Mouse (Mus musculus): ENCODE data around the gene Rora. TPM values are rescaled to one million over a fixed set of nuclear protein-coding genes. Genes with fewer than 3 reads are reported as not detected.

Rora gene
- polyA plus RNA-seq, 1 experiment, result 4.5 TPM

GRCm38 (mm10) chr9:68850321-68850720, 196.7 kb downstream of the Rora start:
- WGBS, result 74% methylated on average over 5 of the region's 5 CpGs
- TF ChIP-seq POLR2A (IDR thresholded peaks at IDR 0.05; ENCODE audit: low read depth, low read length) (no peak), CTCF (IDR thresholded peaks at IDR 0.05; ENCODE audit: extremely low read depth, insufficient read length, insufficient replicate concordance, low read depth, low read length) (no peak)
- Histone ChIP-seq H3K27me3 (ENCODE audit: control insufficient read depth, insufficient read depth, low read length) (no peaks in the 10 kb centered on the region), H3K36me3 (ENCODE audit: control insufficient read depth, insufficient read depth, low read length) (no peaks in the 10 kb centered on the region), H3K4me1 (ENCODE audit: control insufficient read depth, insufficient read depth, insufficient read length, low read length) (no peaks in the 10 kb centered on the region), H3K4me3 (ENCODE audit: low read depth, low read length) (no peak overlapping the region), H3K27ac (ENCODE audit: insufficient read depth, low read depth, low read length) (no peak overlapping the region)

GRCm38 (mm10) chr9:68852201-68852600, 198.6 kb downstream of the Rora start:
- WGBS, result 66% methylated on average over 4 of the region's 4 CpGs
- H3K27me3 ChIP-seq (ENCODE audit: control insufficient read depth, insufficient read depth, low read length), result no peaks in the 10 kb centered on the region
- no peak overlapping the region for H3K27ac ChIP-seq (ENCODE audit: insufficient read depth, low read depth, low read length)
- no peaks in the 10 kb centered on the region for H3K36me3 ChIP-seq (ENCODE audit: control insufficient read depth, insufficient read depth, low read length)
- no peak overlapping the region for H3K4me3 ChIP-seq (ENCODE audit: low read depth, low read length)
- no peaks in the 10 kb centered on the region for H3K4me1 ChIP-seq (ENCODE audit: control insufficient read depth, insufficient read depth, insufficient read length, low read length)
- TF ChIP-seq CTCF (IDR thresholded peaks at IDR 0.05; ENCODE audit: extremely low read depth, insufficient read length, insufficient replicate concordance, low read depth, low read length) (no peak), POLR2A (IDR thresholded peaks at IDR 0.05; ENCODE audit: low read depth, low read length) (no peak)

- Histone ChIP-seq H3K4me1 (ENCODE audit: control insufficient read depth, insufficient read depth, insufficient read length, low read length) (no peaks in the 10 kb centered on the region), H3K4me3 (ENCODE audit: low read depth, low read length) (no peak overlapping the region), H3K27ac (ENCODE audit: insufficient read depth, low read depth, low read length) (no peak overlapping the region), H3K27me3 (ENCODE audit: control insufficient read depth, insufficient read depth, low read length) (no peaks in the 10 kb centered on the region), H3K36me3 (ENCODE audit: control insufficient read depth, insufficient read depth, low read length) (no peaks in the 10 kb centered on the region)
- TF ChIP-seq POLR2A (IDR thresholded peaks at IDR 0.05; ENCODE audit: low read depth, low read length), result no peak
- no peak for TF ChIP-seq CTCF (IDR thresholded peaks at IDR 0.05; ENCODE audit: extremely low read depth, insufficient read length, insufficient replicate concordance, low read depth, low read length)
- WGBS, result 90% methylated on average over 2 of the region's 2 CpGs
Observed at GRCm38 (mm10) chr9:68852934-68853333, 199.3 kb downstream of the Rora start.

GRCm38 (mm10) chr9:68859500-68859899, 205.9 kb downstream of the Rora start:
- no peak overlapping the region for H3K27ac ChIP-seq (ENCODE audit: insufficient read depth, low read depth, low read length)
- H3K4me1 ChIP-seq (ENCODE audit: control insufficient read depth, insufficient read depth, insufficient read length, low read length), result no peaks in the 10 kb centered on the region
- TF ChIP-seq CTCF (IDR thresholded peaks at IDR 0.05; ENCODE audit: extremely low read depth, insufficient read length, insufficient replicate concordance, low read depth, low read length) (no peak), POLR2A (IDR thresholded peaks at IDR 0.05; ENCODE audit: low read depth, low read length) (no peak)
- 64% methylated on average over 2 of the region's 2 CpGs for WGBS
- H3K4me3 ChIP-seq (ENCODE audit: low read depth, low read length), result no peak overlapping the region
- H3K27me3 ChIP-seq (ENCODE audit: control insufficient read depth, insufficient read depth, low read length), result no peaks in the 10 kb centered on the region
- no peaks in the 10 kb centered on the region for H3K36me3 ChIP-seq (ENCODE audit: control insufficient read depth, insufficient read depth, low read length)

GRCm38 (mm10) chr9:68866317-68866716, 212.7 kb downstream of the Rora start:
- WGBS, result 67% methylated on average over 4 of the region's 4 CpGs
- Histone ChIP-seq H3K36me3 (ENCODE audit: control insufficient read depth, insufficient read depth, low read length) (no peaks in the 10 kb centered on the region), H3K4me3 (ENCODE audit: low read depth, low read length) (no peak overlapping the region), H3K27ac (ENCODE audit: insufficient read depth, low read depth, low read length) (no peak overlapping the region), H3K4me1 (ENCODE audit: control insufficient read depth, insufficient read depth, insufficient read length, low read length) (no peaks in the 10 kb centered on the region), H3K27me3 (ENCODE audit: control insufficient read depth, insufficient read depth, low read length) (no peaks in the 10 kb centered on the region)
- TF ChIP-seq CTCF (IDR thresholded peaks at IDR 0.05; ENCODE audit: extremely low read depth, insufficient read length, insufficient replicate concordance, low read depth, low read length), result no peak
- TF ChIP-seq POLR2A (IDR thresholded peaks at IDR 0.05; ENCODE audit: low read depth, low read length), result no peak

- Histone ChIP-seq H3K27me3 (ENCODE audit: control insufficient read depth, insufficient read depth, low read length) (no peaks in the 10 kb centered on the region), H3K36me3 (ENCODE audit: control insufficient read depth, insufficient read depth, low read length) (no peaks in the 10 kb centered on the region), H3K4me3 (ENCODE audit: low read depth, low read length) (no peak overlapping the region), H3K4me1 (ENCODE audit: control insufficient read depth, insufficient read depth, insufficient read length, low read length) (no peaks in the 10 kb centered on the region), H3K27ac (ENCODE audit: insufficient read depth, low read depth, low read length) (no peak overlapping the region)
- 84% methylated on average over 4 of the region's 4 CpGs for WGBS
- TF ChIP-seq CTCF (IDR thresholded peaks at IDR 0.05; ENCODE audit: extremely low read depth, insufficient read length, insufficient replicate concordance, low read depth, low read length) (no peak), POLR2A (IDR thresholded peaks at IDR 0.05; ENCODE audit: low read depth, low read length) (no peak)
Observed at GRCm38 (mm10) chr9:68873838-68874237, 220.3 kb downstream of the Rora start.

- TF ChIP-seq POLR2A (IDR thresholded peaks at IDR 0.05; ENCODE audit: low read depth, low read length) (no peak), CTCF (IDR thresholded peaks at IDR 0.05; ENCODE audit: extremely low read depth, insufficient read length, insufficient replicate concordance, low read depth, low read length) (no peak)
- WGBS, result 96% methylated on average over 2 of the region's 2 CpGs
- Histone ChIP-seq H3K4me3 (ENCODE audit: low read depth, low read length) (no peak overlapping the region), H3K36me3 (ENCODE audit: control insufficient read depth, insufficient read depth, low read length) (no peaks in the 10 kb centered on the region), H3K27me3 (ENCODE audit: control insufficient read depth, insufficient read depth, low read length) (no peaks in the 10 kb centered on the region), H3K27ac (ENCODE audit: insufficient read depth, low read depth, low read length) (no peak overlapping the region), H3K4me1 (ENCODE audit: control insufficient read depth, insufficient read depth, insufficient read length, low read length) (no peaks in the 10 kb centered on the region)
Observed at GRCm38 (mm10) chr9:68874544-68874943, 221.0 kb downstream of the Rora start.

- 85% methylated on average over 2 of the region's 2 CpGs for WGBS
- TF ChIP-seq POLR2A (IDR thresholded peaks at IDR 0.05; ENCODE audit: low read depth, low read length) (no peak), CTCF (IDR thresholded peaks at IDR 0.05; ENCODE audit: extremely low read depth, insufficient read length, insufficient replicate concordance, low read depth, low read length) (no peak)
- Histone ChIP-seq H3K27ac (ENCODE audit: insufficient read depth, low read depth, low read length) (no peak overlapping the region), H3K4me1 (ENCODE audit: control insufficient read depth, insufficient read depth, insufficient read length, low read length) (no peaks in the 10 kb centered on the region), H3K27me3 (ENCODE audit: control insufficient read depth, insufficient read depth, low read length) (no peaks in the 10 kb centered on the region), H3K36me3 (ENCODE audit: control insufficient read depth, insufficient read depth, low read length) (no peaks in the 10 kb centered on the region), H3K4me3 (ENCODE audit: low read depth, low read length) (no peak overlapping the region)
Observed at GRCm38 (mm10) chr9:68875791-68876190, 222.2 kb downstream of the Rora start.
